Mouse (Mus musculus) bone marrow, adult 2 months (tissue): Measurements from ENCODE around the gene Spdef. TPM values are rescaled to one million over a fixed set of nuclear protein-coding genes. Genes with fewer than 3 reads are reported as not detected.

Experiments
- H3K27ac ChIP-seq: fragments of 200-500 bp; 2 replicates; pipeline ENCODE4 v1.5.1; 2012; ENCODE audit warnings: low read depth, mild to moderate bottlenecking, control low read depth, inconsistent platforms, low read length; ENCODE audit not compliant: control insufficient read depth, poor library complexity, insufficient read depth
- H3K4me1 ChIP-seq: fragments of 200-500 bp; 2 replicates; pipeline ENCODE4 v1.6.1; 2011; ENCODE audit warnings: low read length; ENCODE audit not compliant: control insufficient read depth, insufficient read depth
- H3K4me3 ChIP-seq: fragments of 200-500 bp; replicated peaks from 2 replicates; pipeline ENCODE3; 2011; ENCODE audit warnings: mild to moderate bottlenecking, low read depth, low read length, control low read depth; ENCODE audit not compliant: control insufficient read depth
- CTCF ChIP-seq: fragments of 200-500 bp; IDR thresholded peaks from 2 replicates; pipeline ENCODE4 v1.5.1; 2011; ENCODE audit warnings: low read length, control low read depth; ENCODE audit not compliant: control insufficient read depth, insufficient read depth
- POLR2A ChIP-seq: fragments of 200-500 bp; IDR thresholded peaks from 2 replicates; pipeline ENCODE4 v1.6.1; 2011; ENCODE audit warnings: low read depth, mild to moderate bottlenecking, control low read depth, low read length, borderline replicate concordance; ENCODE audit not compliant: control insufficient read depth
- WGBS: fragments of 180-500 bp; shearing (Covaris S2); methylation state at CpG from one replicate; pipeline ENCODE4 v1.1.7; 2018; 5-methylcytosine and 5-hydroxymethylcytosine counted together
- polyA plus RNA-seq: library from polyadenylated mRNA; stranded (reverse); fragments of >200 nt; gene quantifications from 2 replicates; pipeline ENCODE4 v1.2.4, GENCODE M21; 2011; ENCODE audit warnings: low replicate concordance; ENCODE audit not compliant: missing spikeins, insufficient read depth, insufficient read length

Spdef gene
- polyA plus RNA-seq, 1 experiment, result not detected

GRCm38 (mm10) chr17:27684886-27685549, 43.7 kb downstream of the Spdef start:
- 2% methylated on average over 50 of the region's 53 CpGs for WGBS
- H3K4me1 ChIP-seq, result no peaks in the 10 kb centered on the region
- H3K27ac ChIP-seq, result no peak overlapping the region
- TF ChIP-seq POLR2A (no peak), CTCF (no peak)
- no peak overlapping the region for H3K4me3 ChIP-seq

- H3K27ac ChIP-seq, result no peak overlapping the region
- no peaks in the 10 kb centered on the region for H3K4me1 ChIP-seq
- WGBS, result 67% methylated on average over 11 of the region's 11 CpGs
- no peak overlapping the region for H3K4me3 ChIP-seq
- TF ChIP-seq POLR2A, result no peak
- TF ChIP-seq CTCF, result no peak
Measured at GRCm38 (mm10) chr17:27678924-27679813, 49.6 kb downstream of the Spdef start.

- WGBS, result 73% methylated on average over 5 of the region's 5 CpGs
- no peak for TF ChIP-seq CTCF
- TF ChIP-seq POLR2A, result no peak
- H3K4me1 ChIP-seq, result no peaks in the 10 kb centered on the region
- H3K4me3 ChIP-seq, result no peak overlapping the region
- no peak overlapping the region for H3K27ac ChIP-seq
Measured at GRCm38 (mm10) chr17:27677756-27678155, 51.0 kb downstream of the Spdef start.

DNA sequence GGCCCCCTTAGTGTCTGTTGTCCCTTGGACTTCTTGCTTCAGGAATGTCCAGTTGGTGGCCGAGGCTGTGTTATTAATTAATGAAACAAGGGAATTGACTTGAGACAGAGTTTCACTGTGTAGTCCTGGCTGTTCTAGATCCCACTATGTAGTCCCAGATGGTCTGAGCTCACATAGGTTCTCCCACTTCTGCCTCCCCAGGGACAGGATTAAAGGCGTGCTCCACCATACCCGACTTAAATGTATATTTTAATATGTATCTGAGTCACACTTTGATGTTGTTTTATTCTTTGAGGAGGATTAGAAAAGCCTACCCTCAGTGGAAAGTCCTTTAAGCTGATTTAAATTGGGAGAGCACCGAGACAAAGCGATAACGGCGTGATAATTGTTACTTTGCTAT, 52.5 kb downstream of the Spdef start:
- H3K4me3 ChIP-seq, result no peak overlapping the region
- WGBS, result 85% methylated on average over 7 of the region's 7 CpGs
- no peaks in the 10 kb centered on the region for H3K4me1 ChIP-seq
- no peak for TF ChIP-seq CTCF
- TF ChIP-seq POLR2A, result no peak
- no peak overlapping the region for H3K27ac ChIP-seq

GRCm38 (mm10) chr17:27675453-27675852, 53.3 kb downstream of the Spdef start:
- H3K27ac ChIP-seq, result no peak overlapping the region
- H3K4me3 ChIP-seq, result no peak overlapping the region
- no peak for TF ChIP-seq POLR2A
- no peak for TF ChIP-seq CTCF
- no peaks in the 10 kb centered on the region for H3K4me1 ChIP-seq
- WGBS, result 47% methylated on average over 9 of the region's 9 CpGs

GRCm38 (mm10) chr17:27673945-27674344, 54.8 kb downstream of the Spdef start:
- 80% methylated on average over 7 of the region's 7 CpGs for WGBS
- TF ChIP-seq POLR2A, result no peak
- TF ChIP-seq CTCF, result no peak
- H3K4me1 ChIP-seq, result no peaks in the 10 kb centered on the region
- no peak overlapping the region for H3K27ac ChIP-seq
- no peak overlapping the region for H3K4me3 ChIP-seq

DNA sequence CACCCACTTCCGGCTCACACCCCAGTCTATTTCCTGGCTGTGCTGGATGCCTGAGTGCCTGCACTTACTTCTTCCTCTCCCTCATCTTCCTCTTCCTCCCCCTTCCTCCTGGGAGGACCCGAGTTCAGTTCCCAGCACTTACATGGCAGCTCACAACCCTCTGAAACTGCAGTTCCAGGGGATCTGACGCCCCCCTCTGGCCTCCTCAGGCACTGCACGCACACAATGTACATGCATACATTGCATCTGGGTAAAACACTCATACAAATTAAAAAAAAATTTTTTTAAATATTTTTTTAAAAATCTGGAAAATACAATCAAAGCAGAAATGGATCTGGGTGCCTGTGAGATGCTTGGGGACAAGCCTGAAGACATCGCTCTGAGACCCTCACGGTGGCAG, 57.0 kb downstream of the Spdef start:
- Histone ChIP-seq H3K27ac (no peak overlapping the region), H3K4me1 (no peaks in the 10 kb centered on the region)
- 77% methylated on average over 6 of the region's 6 CpGs for WGBS

More for the DNA sequence above, 57.0 kb downstream of the Spdef start:
- TF ChIP-seq CTCF, result no peak
- no peak for TF ChIP-seq POLR2A
- H3K4me3 ChIP-seq, result no peak overlapping the region

Other genes starting within 250 kb of the Spdef start
- not detected in 2 replicates for gene Grm4, start 207.6 kb downstream of the Spdef start, polyA plus RNA-seq
- gene Hmga1, start 172.5 kb downstream of the Spdef start, polyA plus RNA-seq, result 38.0 and 99.4 TPM in 2 replicates
- gene AI413582, start 163.2 kb downstream of the Spdef start, polyA plus RNA-seq, result 17.7 and 22.0 TPM in 2 replicates
- gene Nudt3, start 105.5 kb downstream of the Spdef start, polyA plus RNA-seq, result 84.4 and 97.1 TPM in 2 replicates
- gene RPS10-NUDT3, start 93.7 kb downstream of the Spdef start, polyA plus RNA-seq, result not detected in 2 replicates
- gene Rps10, start 92.3 kb downstream of the Spdef start, polyA plus RNA-seq, result 1,643 and 1,889 TPM in 2 replicates
- gene Pacsin1, start 73.4 kb downstream of the Spdef start, polyA plus RNA-seq, result 2.7 and 12.0 TPM in 2 replicates
- gene D17Wsu92e, start 91.7 kb upstream of the Spdef start, polyA plus RNA-seq, result 67.3 and 80.9 TPM in 2 replicates
- gene Snrpc, start 109.2 kb upstream of the Spdef start, polyA plus RNA-seq, result 49.4 and 74.7 TPM in 2 replicates
- 5.9 and 7.9 TPM in 2 replicates for gene Uhrf1bp1, start 127.5 kb upstream of the Spdef start, polyA plus RNA-seq
- 9.1 and 28.9 TPM in 2 replicates for gene Anks1, start 180.4 kb upstream of the Spdef start, polyA plus RNA-seq
- 20.2 and 30.6 TPM in 2 replicates for gene Taf11, start 180.9 kb upstream of the Spdef start, polyA plus RNA-seq